Mouse (Mus musculus) right cerebral cortex, postnatal 36 days (tissue): ENCODE results near the gene Tm9sf4.

Experiments used
- DNase-seq, 2 experiments: peaks; one replicate each; pipeline ENCODE4 v3.0.0; 2022; ENCODE audit warnings: low spot score in 2 of 2, mixed read lengths in 1 of 2

Gene Tm9sf4

DNA sequence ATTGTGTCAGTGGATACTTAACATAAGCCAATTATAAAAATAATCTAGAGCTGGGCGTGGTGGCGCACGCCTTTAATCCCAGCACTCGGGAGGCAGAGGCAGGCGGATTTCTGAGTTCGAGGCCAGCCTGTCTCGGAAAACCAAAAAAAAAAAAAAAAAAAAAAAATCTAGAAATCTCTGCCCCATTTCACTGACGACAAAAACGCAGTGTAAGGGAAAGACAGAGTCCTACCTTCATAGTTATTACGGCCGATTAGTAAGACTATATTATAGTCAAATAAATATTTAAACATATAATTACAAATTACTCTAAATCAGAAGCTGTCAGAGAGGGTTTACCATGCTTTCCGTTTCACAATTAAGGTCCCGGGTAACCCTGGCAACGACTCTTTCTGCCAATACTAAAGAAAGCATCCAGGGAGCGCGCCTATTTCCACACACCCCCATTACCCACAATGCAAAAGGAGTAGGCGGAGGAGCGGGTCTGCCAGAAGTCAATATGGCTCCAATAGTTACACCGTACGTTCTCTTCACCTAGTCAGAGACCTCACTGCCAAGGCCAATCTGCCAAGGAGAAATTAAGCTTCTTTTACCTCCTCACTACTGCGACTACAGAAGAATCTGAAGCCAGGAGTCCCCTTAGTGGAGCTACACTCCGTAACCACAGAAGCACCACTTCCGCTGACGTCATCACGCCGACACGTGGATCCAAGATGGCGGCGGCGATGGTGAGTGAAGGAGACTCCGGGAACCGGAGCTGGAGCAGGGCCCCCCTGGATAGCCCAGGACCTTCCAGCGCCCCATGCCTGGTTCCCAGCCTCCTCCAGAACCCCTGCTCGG is at the start of gene Tm9sf4:
Tm9sf4 (plus strand) TSS at position 460 of the 840 bp plus-strand sequence.
- DNase-seq = peak; percentile 90

DNA sequence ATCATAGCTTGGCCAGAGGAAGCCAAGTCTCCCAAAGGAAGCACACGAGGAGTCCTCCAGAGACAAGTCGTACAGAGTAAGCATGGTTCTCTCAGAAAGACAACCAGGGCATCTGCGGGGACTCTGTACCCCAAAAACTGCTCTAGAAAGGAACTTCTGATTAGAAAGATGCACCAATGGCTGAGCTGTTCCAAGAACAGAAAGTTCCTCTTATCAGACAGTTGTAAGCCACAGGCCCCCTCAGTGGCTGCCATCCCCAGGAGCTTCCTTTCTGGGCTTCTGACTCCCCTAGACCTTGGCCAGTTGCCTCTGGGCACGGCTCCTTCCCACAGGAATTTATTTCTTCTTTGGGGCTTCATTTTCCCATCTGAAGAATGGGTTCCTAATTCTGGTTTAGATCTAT is 45.4 kb upstream of the Tm9sf4 start:
- no peak for DNase-seq

GRCm38 (mm10) chr2:153117051-153117486 is 44.0 kb upstream of the Tm9sf4 start:
- DNase-seq = no peak

GRCm38 (mm10) chr2:153119488-153119887 is 41.6 kb upstream of the Tm9sf4 start:
- no peak for DNase-seq

- DNase-seq = no peak
These were observed 41.0 kb upstream of the Tm9sf4 start for GRCm38 (mm10) chr2:153120126-153120525.

DNA sequence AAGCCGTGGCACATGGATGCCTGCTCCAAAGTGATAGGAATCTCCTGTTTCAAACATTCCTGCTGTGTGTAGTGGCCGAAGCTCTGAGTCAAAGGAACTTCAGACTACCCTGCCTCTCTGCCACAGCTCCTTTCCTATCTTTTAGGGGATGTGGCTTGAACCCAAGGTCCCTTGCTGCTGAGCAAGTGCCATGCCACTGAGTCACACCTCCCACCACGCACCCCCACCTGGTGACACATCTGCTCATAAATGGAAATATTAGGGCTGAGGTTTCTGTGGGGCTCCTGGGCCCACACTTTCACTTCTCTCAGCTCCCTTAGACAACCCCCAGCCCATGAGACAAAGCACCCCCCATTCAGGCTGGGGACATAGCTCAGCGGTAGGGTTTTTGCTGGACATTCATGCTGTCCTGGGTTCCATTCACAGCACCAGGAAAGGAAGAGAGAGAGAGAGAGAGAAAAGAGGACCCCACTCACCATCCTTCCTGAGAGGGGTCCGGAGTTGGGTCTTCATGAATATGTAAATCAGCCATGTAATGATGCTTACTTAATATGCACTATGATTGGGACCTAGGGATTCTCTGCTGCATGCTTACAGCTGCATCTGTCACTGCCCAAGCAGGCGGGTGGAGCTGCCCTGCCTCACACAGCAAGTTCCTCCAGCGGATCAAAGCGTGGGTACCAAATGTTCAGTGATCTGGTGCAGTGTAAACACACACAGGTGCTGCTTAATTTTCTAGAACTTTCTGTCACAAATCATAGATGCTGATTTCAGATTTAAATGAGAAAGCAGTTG is 39.1 kb upstream of the Tm9sf4 start:
- DNase-seq = no peak

DNA sequence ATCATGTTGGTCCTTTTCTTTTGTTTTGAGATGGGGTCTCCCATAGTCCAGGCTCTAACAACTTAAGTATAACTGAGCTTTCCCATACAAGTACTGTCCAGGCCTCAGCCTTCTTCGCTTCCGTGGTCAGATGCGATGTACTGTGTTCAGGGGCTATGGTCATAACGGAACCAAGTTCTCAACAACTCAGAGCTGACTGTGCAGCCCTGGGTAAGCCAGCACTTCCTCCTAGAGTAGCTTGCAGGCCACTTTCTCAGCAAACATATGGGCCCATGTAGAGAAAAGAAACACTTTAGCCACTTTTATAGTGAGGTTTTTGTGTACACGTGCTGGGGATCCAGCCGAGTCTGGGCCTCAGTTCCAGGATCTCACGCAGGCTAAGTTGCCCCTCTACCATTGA is 38.4 kb upstream of the Tm9sf4 start:
- no peak for DNase-seq

GRCm38 (mm10) chr2:153125875-153126274 is 35.2 kb upstream of the Tm9sf4 start:
- no peak for DNase-seq

GRCm38 (mm10) chr2:153131019-153131418 is 30.1 kb upstream of the Tm9sf4 start:
- no peak for DNase-seq

- no peak for DNase-seq
These were observed 26.9 kb upstream of the Tm9sf4 start for GRCm38 (mm10) chr2:153134237-153134636.

DNA sequence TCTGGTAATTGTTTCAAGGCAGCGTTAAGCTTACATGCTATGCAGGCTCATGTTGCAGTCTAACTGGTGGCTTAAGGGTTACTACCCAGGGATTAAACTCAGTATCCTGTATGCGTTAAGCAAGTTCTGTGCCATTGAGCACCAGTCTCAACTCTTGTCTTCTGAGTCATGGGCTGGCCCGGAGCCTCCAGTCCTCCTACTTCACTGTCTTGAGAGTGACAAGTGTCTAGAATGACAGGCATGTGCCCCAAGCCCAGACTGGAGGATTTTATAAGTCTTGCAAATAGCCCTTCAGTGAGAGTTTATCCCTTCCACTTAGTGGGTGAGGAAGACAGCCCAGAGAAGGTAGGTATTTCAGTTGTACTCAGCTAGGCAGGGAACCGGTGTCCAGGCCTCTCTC is 24.9 kb upstream of the Tm9sf4 start:
- no peak for DNase-seq

DNA sequence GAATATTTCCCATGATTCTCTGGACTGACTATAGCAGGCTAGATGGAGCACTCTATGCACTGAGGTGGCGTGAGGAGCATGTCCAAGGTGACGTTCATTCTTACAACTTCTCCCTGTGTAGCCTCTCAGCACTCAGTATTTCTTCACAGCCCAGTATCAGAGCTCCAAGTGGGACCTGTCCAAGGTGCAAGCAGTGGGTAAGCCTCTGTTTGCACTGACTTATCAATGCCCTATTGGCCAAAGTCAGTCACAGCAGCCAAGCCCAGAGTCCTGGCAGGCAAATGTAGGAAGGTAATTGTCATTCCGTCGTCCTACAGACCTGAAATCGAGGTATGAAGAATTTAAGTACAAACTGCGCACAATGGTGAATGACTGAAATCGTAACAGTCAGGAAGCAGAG is 21.9 kb upstream of the Tm9sf4 start:
- no peak for DNase-seq

DNA sequence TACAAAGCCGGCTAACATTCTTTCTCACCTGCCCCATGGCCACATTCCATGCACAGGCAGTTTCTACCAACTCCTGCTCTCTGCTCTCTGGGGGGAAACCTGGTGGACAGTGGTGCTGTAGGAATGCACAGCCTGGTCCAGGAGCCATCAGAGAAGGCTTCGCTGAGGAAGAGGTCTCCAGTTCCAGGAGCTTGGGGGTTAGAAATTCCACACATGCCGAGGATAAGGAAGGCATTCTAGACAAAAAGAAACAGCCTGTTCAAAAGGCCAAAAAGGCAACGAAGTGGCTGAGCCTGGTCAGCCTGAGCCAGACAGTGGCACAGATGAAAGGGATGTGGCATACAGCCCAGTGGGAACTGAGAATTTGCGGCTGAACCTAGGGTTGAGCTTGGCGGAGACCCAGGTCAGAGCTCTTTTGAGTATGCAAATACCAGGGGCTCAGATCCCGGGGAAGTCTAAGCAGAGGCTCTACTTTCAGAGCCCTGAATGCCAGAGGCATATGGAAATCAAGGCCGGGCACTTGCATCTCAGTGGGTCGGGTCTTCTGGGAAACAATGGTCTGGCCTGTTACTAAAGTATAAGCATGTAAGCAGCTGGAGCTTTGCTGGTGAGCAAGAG is 21.0 kb upstream of the Tm9sf4 start:
- no peak for DNase-seq

- peak; percentile 10 to 24 for DNase-seq
These were observed 18.4 kb upstream of the Tm9sf4 start for GRCm38 (mm10) chr2:153142620-153143199.

DNA sequence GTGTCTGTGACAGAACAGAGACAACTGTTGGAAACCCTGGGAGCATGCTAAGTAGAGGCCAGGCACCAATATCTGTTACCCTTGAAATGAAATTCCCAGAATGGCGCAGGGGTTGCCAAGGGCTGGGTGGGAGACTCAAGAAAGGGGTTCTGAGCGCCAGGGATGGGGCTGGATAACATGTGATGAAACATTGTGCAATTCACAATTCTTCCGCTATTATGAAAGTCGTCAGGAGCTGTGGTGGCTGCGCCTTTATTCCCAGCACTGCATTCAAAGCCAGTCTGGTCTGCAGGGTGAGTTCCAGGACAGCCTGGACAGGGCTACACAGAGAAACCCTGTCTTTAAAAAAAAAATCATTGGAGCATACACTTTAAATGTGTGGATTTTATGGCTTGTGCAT is 15.8 kb upstream of the Tm9sf4 start:
- DNase-seq = no peak

- no peak for DNase-seq
These were observed 13.9 kb upstream of the Tm9sf4 start for GRCm38 (mm10) chr2:153147236-153147635.

DNA sequence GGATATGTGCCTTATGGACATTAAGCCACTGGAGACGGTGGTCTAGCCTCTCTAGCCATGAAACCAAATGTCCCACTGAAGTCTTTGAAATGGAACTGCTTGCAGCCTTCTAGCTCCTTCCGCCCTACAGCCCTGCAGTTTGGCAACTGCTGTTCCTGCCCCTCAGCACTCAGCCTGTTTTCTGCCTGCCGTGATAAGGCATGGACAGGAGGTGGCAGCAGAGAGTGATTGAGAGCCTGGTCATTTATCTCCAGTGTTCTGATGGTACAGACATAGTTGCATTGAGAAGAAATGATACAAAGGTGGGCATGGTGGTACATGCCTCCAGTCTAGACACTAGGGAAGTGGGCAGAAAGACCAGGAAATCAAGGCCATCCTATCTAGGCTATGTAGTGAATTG is 13.4 kb upstream of the Tm9sf4 start:
- peak; percentile 22 to 41 for DNase-seq

DNA sequence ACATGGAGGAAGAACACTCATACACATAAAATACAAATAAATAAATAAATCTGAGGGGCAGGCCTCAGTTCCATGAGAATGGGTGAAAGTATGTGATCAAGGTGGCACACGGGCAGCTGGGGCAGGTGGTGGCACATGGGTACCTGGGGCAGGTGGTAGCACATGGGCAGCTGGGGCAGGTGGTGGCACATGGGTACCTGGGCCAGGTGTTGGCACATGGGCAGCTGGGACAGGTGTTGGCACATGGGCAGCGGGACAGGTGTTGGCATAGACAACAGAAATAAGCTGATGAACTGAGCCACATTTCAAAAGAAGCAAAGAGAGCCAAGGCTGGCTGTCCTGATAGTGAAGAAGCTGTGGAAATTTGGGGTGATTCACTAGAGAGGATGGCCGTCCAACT is 11.4 kb upstream of the Tm9sf4 start:
- DNase-seq = no peak

- DNase-seq = peak in 1 of 2 experiments; percentile 34
These were observed 10.1 kb upstream of the Tm9sf4 start for GRCm38 (mm10) chr2:153151026-153151425.

GRCm38 (mm10) chr2:153151926-153152665 is 9.0 kb upstream of the Tm9sf4 start:
- DNase-seq = no peak

- DNase-seq = no peak
These were observed 8.1 kb upstream of the Tm9sf4 start for GRCm38 (mm10) chr2:153153033-153153450.
